Mouse (Mus musculus): ENCODE data around the gene Hsdl1. TPM values are rescaled to one million over a fixed set of nuclear protein-coding genes. Genes with fewer than 3 reads are reported as not detected.
A peak's percentile ranks its signal among the peaks of the same experiment; 100 is the strongest.

Gene Hsdl1
- polyA plus RNA-seq, 1 experiment = 29.9 TPM

GRCm38 (mm10) chr8:119557821-119558602, 17.0 kb downstream of the Hsdl1 start:
- Histone ChIP-seq H3K4me1 (ENCODE audit: control insufficient read depth, insufficient read depth, insufficient read length) (peaks cover 4% of the 10 kb centered on the region; the same call in 1 of the 2 replicates), H3K27ac (ENCODE audit: insufficient read depth, low read length) (peak overlapping the region; percentile 96), H3K36me3 (ENCODE audit: control insufficient read depth, insufficient read depth, low read length) (peaks cover 7% of the 10 kb centered on the region; the same call in 1 of the 2 replicates), H3K4me3 (ENCODE audit: extremely low read depth, insufficient read depth, insufficient read length) (peak overlapping the region; percentile 87), H3K27me3 (ENCODE audit: control insufficient read depth, insufficient read depth, low read length) (no peaks in the 10 kb centered on the region)
- 1% methylated on average over 55 of the region's 55 CpGs for WGBS
- peak in 1 of 2 experiments; percentile 76 for DNase-seq (ENCODE audit: low read depth in 1 of 2, low spot score in 2 of 2)
- TF ChIP-seq POLR2A (IDR thresholded peaks at IDR 0.05; ENCODE audit: low read depth, low read length) (peak; percentile 2; the same call in 1 of the 2 replicates), CTCF (IDR thresholded peaks at IDR 0.05; ENCODE audit: extremely low read depth, insufficient read depth, insufficient read length, insufficient replicate concordance) (no peak)

GRCm38 (mm10) chr8:119557132-119557531, 17.9 kb downstream of the Hsdl1 start:
- TF ChIP-seq CTCF (IDR thresholded peaks at IDR 0.05; ENCODE audit: extremely low read depth, insufficient read depth, insufficient read length, insufficient replicate concordance) (no peak), POLR2A (IDR thresholded peaks at IDR 0.05; ENCODE audit: low read depth, low read length) (no peak)
- H3K27ac ChIP-seq (ENCODE audit: insufficient read depth, low read length) = no peak overlapping the region
- H3K4me1 ChIP-seq (ENCODE audit: control insufficient read depth, insufficient read depth, insufficient read length) = peaks cover 4% of the 10 kb centered on the region; the same call in 1 of the 2 replicates
- H3K36me3 ChIP-seq (ENCODE audit: control insufficient read depth, insufficient read depth, low read length) = peaks cover 3% of the 10 kb centered on the region; the same call in 1 of the 2 replicates
- no peaks in the 10 kb centered on the region for H3K27me3 ChIP-seq (ENCODE audit: control insufficient read depth, insufficient read depth, low read length)
- WGBS = 49% methylated on average over 9 of the region's 9 CpGs
- H3K4me3 ChIP-seq (ENCODE audit: extremely low read depth, insufficient read depth, insufficient read length) = no peak overlapping the region
- DNase-seq (ENCODE audit: low read depth in 1 of 2, low spot score in 2 of 2) = no peak

- no peak for DNase-seq (ENCODE audit: low read depth in 1 of 2, low spot score in 2 of 2)
- WGBS = 86% methylated on average over 6 of the region's 6 CpGs
These were observed 19.1 kb downstream of the Hsdl1 start for GRCm38 (mm10) chr8:119555861-119556260.

GRCm38 (mm10) chr8:119552967-119553366, 22.0 kb downstream of the Hsdl1 start:
- H3K27ac ChIP-seq (ENCODE audit: insufficient read depth, low read length) = no peak overlapping the region
- 72% methylated on average over 2 of the region's 2 CpGs for WGBS
- H3K27me3 ChIP-seq (ENCODE audit: control insufficient read depth, insufficient read depth, low read length) = no peaks in the 10 kb centered on the region
- TF ChIP-seq POLR2A (IDR thresholded peaks at IDR 0.05; ENCODE audit: low read depth, low read length) = no peak
- TF ChIP-seq CTCF (IDR thresholded peaks at IDR 0.05; ENCODE audit: extremely low read depth, insufficient read depth, insufficient read length, insufficient replicate concordance) = no peak
- H3K36me3 ChIP-seq (ENCODE audit: control insufficient read depth, insufficient read depth, low read length) = no peaks in the 10 kb centered on the region
- H3K4me1 ChIP-seq (ENCODE audit: control insufficient read depth, insufficient read depth, insufficient read length) = peaks cover 4% of the 10 kb centered on the region; the same call in 1 of the 2 replicates
- DNase-seq (ENCODE audit: low read depth in 1 of 2, low spot score in 2 of 2) = no peak
- H3K4me3 ChIP-seq (ENCODE audit: extremely low read depth, insufficient read depth, insufficient read length) = no peak overlapping the region

More at GRCm38 (mm10) chr8:119555861-119556260, 19.1 kb downstream of the Hsdl1 start:
- Histone ChIP-seq H3K4me1 (ENCODE audit: control insufficient read depth, insufficient read depth, insufficient read length) (peaks cover 4% of the 10 kb centered on the region; the same call in 1 of the 2 replicates), H3K36me3 (ENCODE audit: control insufficient read depth, insufficient read depth, low read length) (no peaks in the 10 kb centered on the region), H3K27me3 (ENCODE audit: control insufficient read depth, insufficient read depth, low read length) (no peaks in the 10 kb centered on the region), H3K4me3 (ENCODE audit: extremely low read depth, insufficient read depth, insufficient read length) (no peak overlapping the region), H3K27ac (ENCODE audit: insufficient read depth, low read length) (no peak overlapping the region)
- TF ChIP-seq CTCF (IDR thresholded peaks at IDR 0.05; ENCODE audit: extremely low read depth, insufficient read depth, insufficient read length, insufficient replicate concordance) = no peak
- TF ChIP-seq POLR2A (IDR thresholded peaks at IDR 0.05; ENCODE audit: low read depth, low read length) = no peak

GRCm38 (mm10) chr8:119548560-119549113, 26.3 kb downstream of the Hsdl1 start:
- no peak for TF ChIP-seq CTCF (IDR thresholded peaks at IDR 0.05; ENCODE audit: extremely low read depth, insufficient read depth, insufficient read length, insufficient replicate concordance)
- no peak for TF ChIP-seq POLR2A (IDR thresholded peaks at IDR 0.05; ENCODE audit: low read depth, low read length)
- no peak overlapping the region for H3K4me3 ChIP-seq (ENCODE audit: extremely low read depth, insufficient read depth, insufficient read length)
- DNase-seq (ENCODE audit: low read depth in 1 of 2, low spot score in 2 of 2) = no peak
- peaks cover 16% of the 10 kb centered on the region for H3K36me3 ChIP-seq (ENCODE audit: control insufficient read depth, insufficient read depth, low read length)
- H3K27me3 ChIP-seq (ENCODE audit: control insufficient read depth, insufficient read depth, low read length) = no peaks in the 10 kb centered on the region
- WGBS = 73% methylated on average over 7 of the region's 7 CpGs
- no peak overlapping the region for H3K27ac ChIP-seq (ENCODE audit: insufficient read depth, low read length)
- H3K4me1 ChIP-seq (ENCODE audit: control insufficient read depth, insufficient read depth, insufficient read length) = no peaks in the 10 kb centered on the region; the same call in 1 of the 2 replicates

GRCm38 (mm10) chr8:119547019-119547691, 27.8 kb downstream of the Hsdl1 start:
- Histone ChIP-seq H3K36me3 (ENCODE audit: control insufficient read depth, insufficient read depth, low read length) (peaks cover 22% of the 10 kb centered on the region), H3K4me3 (ENCODE audit: extremely low read depth, insufficient read depth, insufficient read length) (no peak overlapping the region), H3K27ac (ENCODE audit: insufficient read depth, low read length) (no peak overlapping the region), H3K27me3 (ENCODE audit: control insufficient read depth, insufficient read depth, low read length) (no peaks in the 10 kb centered on the region), H3K4me1 (ENCODE audit: control insufficient read depth, insufficient read depth, insufficient read length) (no peaks in the 10 kb centered on the region; the same call in 1 of the 2 replicates)
- DNase-seq (ENCODE audit: low read depth in 1 of 2, low spot score in 2 of 2) = no peak
- TF ChIP-seq CTCF (IDR thresholded peaks at IDR 0.05; ENCODE audit: extremely low read depth, insufficient read depth, insufficient read length, insufficient replicate concordance) (no peak), POLR2A (IDR thresholded peaks at IDR 0.05; ENCODE audit: low read depth, low read length) (no peak)
- 74% methylated on average over 18 of the region's 18 CpGs for WGBS
